Mouse (Mus musculus) cerebellum, adult 18-20 months (tissue): ENCODE data around the gene Exosc1.
"Not testable (repeated sequence)": the region's sequence is repeated elsewhere in the genome, so short reads cannot be mapped to it uniquely, and the experiment has no call there.

Source experiments
- DNase-seq, 2 experiments: peaks; one replicate each; pipeline ENCODE4 v3.0.0; 2021

Exosc1 gene

DNA sequence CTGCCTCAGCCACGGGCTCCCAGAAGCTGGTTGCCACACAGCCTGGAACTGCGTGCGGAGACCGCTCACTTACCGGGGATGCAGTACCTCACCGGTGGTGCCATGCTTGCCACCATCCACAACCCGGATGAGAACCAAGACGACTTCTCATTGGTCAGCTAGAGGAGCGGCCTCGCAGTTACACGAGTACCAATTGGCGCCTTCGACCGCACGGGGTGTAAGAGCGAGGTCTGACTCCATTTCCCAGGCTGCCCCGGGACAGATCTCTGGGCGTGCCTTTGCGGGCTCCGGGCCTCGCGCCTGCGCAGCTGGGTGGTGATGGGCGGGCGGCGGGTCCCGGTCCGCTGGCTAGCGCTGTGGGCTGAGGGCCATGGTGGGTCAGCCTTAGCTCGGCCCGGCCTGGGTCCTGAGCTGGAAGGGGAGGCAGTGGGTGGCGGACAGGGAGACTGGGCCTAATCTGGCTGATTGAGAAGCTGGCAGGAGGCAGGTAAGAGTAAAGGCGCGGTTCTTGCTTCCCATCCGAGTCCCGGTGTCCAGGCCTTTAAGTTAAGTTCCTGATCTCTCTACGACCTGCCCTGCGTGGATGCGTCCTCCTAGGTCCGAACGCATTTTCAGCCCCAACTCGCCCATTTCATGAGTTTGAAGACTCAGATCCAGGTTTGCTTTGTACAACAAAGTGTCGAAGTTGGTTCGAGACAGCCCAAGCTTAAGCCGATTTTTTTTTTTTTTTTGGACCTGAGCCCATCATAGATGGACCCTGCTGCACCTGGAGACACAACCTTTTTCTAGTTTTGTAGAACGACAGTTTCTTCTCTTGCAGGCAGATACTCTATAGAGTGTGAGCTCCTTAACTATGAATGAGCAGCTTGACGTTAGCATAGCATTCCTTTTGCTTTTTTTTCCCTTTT, at the start of gene Exosc1, which contains the start of gene Zdhhc16:
Gene Exosc1 (minus strand): TSS at position 245 of the 908 bp plus-strand sequence.
Gene Zdhhc16 (plus strand): TSS at position 302 of the 908 bp plus-strand sequence.
- DNase-seq: peak; percentile 98 to 99

DNA sequence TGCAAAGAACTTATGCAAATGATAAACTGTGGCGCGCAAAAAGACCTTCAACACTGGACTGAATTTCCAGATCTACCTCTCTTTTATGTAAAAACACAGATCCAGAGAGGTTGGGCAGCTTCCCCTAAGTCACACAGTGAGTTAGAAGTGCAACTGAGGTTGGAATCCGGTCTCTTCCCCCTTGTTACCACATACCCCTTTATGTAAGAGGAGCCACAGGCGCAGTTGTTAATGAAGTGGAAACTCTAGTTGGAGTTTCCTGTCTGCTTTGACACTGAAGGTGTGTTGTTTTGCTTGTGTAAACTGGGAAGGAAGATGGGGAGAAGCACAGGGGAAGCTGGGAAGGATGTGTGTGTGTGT, 49.5 kb upstream of the Exosc1 start:
- no peak for DNase-seq

DNA sequence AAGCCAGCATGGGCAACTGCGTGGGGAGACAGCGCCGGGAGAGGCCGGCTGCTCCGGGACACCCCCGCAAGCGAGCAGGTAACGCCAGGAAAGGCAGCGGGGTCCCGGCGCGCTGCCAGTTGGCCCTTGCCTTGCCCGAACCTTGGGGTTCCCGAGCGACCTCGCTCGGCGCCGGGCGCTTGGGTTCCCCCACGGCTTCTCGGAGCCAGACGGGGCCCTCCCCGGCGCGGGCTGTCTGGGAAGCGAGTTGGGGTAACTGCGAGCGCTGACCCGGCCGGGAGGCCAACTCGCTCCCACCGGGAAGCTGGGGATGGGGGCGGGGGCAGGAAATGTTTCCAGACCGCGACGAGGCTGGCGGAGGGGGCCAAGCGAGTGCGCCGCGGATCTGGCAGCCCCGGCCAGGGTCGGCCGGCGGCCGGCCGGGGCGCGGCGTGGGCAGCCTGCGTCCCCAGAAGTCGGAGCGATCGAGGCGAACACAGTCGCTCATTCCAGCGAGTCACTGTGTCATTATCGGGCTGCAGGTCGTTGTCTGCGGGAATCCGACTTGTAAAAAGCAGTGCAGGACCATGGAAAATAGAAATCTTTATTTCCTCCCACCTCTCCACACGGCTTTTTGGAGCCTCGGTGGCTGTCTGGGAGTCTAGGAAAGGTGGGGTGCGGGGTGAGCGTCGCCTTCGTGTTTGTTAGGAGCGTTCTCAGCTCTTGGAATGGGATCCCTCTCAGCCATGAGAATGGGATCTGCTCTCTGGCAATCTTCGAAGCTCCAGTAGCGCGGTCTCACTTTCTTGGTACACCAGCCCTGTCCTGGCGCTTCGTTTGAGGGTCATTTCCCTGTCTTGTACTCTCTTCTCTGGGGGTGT, 48.9 kb upstream of the Exosc1 start:
- peak; percentile 63 to 81 for DNase-seq

DNA sequence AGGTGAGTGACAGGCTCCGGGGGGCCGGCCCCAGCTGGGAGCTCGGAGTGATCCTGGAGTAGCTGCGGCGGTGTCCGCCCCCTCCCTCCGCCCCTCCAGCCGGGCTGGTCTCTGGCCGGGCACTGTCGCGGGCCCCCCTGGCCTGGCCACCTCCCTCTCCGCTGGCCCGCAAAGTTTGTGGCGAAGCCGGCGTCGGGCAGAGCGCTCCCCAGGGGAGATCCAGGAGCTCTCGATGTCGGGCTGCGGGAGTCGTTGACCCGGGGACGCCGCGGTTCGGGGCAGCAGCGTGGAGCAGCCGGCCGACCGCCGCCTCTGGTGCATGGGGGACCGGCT, 48.3 kb upstream of the Exosc1 start, which contains the start of gene Ubtd1:
Gene Ubtd1 (plus strand): TSS at position 169 of the 333 bp plus-strand sequence.
- no peak for DNase-seq

DNA sequence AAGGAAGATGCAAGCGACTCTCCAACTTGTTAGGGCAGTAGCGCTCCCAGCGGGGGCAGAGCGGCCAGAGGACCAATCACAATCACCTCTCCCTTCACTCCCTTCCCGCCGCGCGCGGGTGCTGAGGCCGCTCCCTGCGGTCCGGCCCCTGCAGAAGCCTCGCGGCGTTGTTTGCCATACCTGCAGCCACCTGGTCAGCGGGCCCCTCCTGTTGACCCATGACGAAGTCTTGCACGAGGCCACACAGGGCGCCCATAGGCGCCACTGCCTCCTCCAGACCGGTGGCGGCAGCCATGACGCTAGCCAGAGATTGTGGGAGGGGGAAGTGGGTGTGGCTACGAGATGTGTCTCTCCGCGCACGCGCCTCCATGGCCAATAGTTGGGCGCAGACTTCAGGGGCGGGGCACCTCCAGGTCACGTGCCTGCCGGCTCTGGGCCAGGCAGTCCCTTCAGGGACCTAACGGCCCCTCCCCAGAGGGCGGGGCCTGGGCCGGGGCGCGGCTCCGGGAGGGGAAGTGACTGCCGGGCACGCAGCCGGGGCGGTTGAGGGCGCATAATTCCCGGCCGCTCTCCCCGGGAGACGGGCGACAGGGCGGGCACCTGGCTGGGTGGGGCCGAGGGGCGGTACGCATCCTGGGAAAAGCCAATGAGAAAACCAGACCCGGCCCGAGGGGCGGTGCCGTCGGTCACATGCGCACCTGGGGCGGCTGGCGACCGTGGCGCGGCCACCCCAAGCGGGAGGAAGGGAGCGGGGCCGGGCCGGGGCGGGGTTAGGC, 47.8 kb upstream of the Exosc1 start, which contains the start of gene Mms19:
Gene Mms19 (minus strand): TSS at position 339 of the 776 bp plus-strand sequence.
- peak; percentile 99 for DNase-seq

DNA sequence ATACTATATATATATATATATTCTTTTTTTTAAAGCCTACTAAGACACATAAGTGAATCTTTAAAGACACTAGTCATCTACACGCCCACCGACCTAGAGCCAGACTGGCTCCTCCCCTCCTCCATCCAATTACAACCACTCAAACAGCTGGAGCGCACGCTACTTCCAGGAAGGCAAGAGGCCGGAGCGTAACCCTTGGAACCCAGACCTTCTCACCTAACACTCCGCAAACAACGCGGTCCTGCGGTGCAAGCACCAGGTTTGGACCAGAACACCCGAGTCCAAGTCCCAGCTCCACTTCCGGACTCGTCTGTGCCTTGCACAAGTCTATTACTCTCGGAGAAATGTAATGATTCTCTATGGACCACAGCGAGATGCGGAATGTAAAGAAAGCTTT, 47.2 kb upstream of the Exosc1 start:
- DNase-seq: no peak

DNA sequence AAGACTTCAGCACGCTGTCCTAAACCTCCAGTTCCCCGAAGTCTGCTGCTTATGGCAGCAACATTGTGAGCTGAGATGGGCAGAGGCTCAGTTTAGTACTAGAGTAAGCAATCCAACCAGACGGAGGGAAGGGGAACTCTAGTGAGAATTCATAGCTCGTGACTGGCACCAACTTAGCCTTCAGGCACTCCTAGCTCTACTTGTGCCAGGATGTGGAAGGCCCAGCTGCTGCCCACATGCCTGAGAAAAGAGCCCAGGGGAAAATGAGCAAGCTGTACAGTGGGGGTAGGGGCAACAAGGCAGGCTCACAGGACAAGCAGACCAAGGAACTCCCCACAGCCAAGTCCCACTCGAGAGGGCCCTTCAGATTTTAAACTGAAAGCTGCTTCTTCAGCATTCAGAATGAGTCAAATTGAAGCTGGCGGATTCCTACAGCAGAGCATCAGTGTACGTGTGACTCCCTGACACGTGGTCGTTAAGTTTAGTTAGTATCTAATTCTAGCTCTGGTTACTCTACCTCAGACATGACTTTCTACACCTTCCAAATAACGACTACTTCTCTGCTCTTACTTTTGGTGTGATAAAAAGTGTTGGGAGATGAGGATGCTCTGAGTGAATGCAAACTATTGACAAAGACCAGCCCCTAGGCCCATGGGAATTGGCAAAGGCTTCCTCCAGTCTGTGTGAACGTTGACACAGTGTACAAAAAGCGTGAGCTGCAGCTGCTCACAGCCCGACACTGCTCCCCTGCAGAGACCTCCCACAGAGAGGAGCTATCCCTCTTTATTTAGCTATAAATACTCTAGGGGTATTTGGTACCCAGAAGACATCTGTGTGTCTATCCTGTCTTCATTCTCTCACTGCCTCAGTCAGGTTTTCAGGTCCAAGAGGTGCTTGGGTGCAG, 40.9 kb upstream of the Exosc1 start:
- DNase-seq: no peak

DNA sequence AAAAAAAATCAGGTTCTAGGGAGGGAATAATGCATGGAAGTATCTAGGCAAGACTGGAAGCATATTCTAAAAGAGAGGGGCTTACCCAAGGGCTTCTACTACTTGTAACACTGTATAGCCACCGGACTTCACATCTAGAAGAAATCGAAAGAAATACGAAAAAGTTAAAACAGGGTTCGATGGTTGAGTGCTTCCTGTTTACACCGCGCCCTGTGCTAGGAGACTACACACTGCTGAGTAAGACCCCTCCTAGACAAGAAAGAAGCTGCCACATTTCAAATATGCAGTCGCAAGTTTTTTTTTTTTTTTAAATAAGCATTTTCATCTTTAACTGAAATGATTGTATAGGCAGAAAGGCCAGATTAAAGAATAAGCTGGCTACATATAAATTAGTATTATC, 36.4 kb upstream of the Exosc1 start:
- no peak for DNase-seq

DNA sequence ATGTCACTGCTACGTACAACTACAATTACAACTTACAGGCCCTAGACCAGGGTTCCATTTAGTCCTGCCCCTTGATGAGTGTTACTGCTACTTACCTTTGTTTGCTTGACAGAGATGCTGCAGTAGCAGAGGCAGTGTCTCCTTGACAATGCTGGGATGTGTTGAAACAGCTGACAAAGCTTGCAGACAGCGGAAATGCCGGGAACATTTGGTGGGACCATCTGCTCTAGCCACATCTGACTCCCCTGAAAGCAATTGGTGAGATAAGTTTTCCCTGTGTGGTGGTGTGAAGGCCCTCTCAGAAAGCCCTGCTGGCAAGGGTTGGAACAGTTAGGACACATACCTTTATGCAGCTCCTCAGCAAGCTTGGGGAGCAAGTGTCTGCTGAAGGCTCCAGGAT, 20.4 kb upstream of the Exosc1 start:
- no peak for DNase-seq

DNA sequence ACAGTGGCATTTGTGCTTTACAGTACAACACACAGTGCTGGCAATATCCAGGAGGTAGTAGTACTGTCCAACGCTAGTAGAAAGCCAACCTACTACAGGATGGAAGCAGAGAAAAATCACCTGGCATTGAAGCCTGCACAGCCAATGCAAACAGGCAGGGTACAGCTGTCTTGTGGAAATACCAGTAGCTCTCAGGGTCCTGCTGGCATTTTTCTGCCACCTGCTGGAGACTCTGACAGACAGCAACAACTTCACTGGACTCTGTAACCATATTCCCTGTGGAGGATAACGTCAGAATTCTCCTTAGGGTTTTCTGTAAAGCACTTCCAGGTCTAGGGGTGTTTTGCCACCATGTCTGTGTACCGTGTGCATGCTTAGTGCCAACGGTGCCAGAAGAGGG, 19.1 kb upstream of the Exosc1 start:
- DNase-seq: no peak

DNA sequence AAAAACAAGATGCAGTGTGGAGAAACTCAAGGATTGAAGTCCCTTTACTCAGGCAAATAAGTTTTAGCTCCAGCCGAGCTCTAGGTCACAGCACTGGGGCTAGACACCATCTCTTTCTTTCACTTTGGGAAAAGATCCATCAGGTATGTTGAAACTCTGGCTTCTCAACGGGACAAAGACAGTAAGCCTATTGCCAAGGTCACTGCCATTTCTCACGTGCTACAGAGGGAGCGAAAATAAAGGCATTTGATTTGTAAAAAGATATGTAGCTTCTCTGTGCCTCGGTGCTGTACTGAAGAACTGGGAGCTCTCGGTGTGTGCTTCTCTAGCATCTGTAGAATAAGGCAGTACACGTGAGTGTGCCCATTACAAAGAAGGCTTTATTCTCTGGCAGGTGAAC, 10.6 kb upstream of the Exosc1 start:
- DNase-seq: no peak

DNA sequence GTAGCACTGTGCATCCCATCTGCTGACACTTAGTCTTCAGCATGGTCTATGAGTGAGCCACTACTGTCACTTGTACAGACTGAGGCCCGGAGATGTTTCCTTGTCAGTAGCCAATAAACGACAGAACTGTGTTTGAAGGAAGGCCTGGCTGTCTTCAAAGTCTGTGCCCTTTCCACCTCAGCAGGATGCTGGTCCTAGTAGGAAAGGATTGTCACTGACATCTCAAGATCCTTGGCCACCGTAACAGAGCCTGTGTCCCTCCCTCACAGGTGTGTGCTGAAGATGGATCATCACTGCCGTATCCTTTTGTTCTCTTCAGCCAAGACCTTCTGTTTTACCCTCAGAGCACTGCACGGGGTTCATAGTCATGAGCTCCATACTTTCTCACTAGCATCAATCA, 5.3 kb upstream of the Exosc1 start:
- DNase-seq: no peak

DNA sequence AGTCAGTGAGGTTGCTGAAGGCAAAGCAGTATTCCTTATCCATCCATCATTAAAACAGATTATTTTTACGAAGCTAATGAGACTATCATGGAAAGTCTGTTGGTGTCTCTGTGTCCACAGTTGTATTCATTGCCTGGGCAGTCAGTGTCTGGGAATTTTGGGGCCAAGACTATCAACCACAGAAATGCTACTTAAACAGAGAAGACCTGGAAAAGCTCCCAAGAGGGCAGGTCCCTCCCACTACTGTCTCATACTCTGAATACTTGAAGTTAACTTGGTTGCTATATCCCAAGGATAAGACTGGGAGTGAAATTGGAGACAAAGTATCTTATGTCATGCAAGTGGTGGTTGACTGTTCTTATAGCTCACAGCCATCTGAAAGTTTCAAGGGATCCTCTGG, 2.7 kb upstream of the Exosc1 start:
- DNase-seq: no peak

DNA sequence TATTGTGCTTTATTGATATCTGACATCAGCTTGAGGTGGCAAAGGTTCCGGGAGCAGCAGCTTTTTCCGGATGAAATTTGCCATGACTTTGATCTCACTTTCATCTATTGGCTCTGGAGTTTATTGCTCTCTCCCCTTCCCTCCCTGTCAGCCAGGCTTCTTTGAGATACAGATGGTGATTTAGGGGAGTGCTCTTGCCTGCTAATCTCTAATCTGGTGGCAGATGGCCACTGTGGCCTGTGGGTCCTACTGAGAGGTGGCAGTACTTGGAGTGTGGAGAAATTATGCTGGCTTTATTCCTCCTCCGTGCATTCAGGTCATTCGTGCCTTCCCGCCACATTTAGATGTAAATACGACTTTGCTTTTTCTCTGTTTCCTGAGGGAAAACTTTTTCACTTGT, 901 bp upstream of the Exosc1 start:
- peak in 1 of 2 experiments; percentile 19 for DNase-seq

DNA sequence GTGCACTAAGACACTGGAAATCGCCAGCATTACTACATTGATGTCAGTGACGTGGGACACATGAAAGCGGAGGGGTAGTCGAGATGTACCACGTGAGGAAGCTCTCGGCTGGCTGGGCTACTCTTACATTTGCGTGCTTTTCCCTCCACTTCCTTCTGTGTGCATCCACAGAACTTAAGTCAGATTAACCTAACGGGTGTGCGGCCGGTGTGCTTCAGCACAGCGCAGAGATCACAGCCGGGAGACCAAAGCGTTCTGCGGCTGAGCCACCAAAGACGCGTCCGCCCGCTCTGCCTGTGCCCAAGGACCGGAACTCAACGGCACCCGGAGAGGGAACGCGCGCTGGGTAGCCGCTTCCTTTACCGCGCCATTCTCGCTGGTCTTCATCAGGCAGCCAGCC, 537 bp downstream of the Exosc1 start:
- no peak for DNase-seq

DNA sequence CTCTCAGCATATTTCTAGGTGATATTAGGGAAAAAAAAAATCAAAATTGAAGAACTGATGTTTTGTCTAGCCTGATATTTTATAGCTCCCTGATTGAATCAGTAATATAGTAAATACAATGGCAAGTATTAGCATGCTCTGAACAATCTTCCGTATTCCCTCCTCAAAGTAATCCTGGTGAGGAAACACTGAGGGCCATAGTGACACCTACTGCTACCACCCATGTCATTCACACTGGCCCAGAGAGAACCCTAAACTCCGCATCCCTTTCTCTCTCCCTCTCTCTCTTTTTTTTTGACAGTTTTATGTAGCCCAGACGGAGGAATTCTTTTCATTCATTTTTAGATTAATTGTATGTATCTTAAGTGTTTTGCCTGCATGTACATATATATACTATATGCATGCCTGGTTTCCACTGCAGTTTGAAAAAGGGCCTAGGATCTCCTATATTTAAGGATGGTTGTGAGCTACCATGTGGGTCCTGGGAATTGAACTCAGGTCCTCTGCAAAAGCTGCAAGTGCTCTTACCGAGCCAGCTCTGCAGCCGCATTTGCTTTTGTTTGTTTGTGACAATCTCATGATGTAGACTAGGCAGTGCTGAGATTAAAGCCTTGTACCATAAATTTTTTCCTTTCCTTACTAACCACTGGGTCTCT, 12.7 kb downstream of the Exosc1 start:
- DNase-seq: no peak

DNA sequence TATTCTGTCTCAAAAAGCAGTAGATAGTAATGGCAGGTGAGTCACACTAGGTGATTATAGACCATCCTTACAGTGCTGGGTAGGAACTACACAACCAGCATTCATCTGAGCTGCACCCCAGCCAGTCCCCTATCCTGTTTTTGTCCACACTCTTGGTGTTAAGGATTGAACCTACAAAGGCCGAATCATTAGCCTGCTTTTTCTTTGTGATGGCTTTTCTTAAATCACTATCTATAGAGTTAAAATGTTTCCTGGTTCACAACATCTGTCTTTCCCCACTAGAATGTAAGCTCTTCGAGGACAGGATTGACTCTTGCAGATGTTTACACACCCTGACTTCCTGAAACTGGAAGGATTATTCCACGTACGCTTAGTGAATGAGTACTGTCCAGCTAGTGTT, 13.8 kb downstream of the Exosc1 start:
- no peak for DNase-seq

DNA sequence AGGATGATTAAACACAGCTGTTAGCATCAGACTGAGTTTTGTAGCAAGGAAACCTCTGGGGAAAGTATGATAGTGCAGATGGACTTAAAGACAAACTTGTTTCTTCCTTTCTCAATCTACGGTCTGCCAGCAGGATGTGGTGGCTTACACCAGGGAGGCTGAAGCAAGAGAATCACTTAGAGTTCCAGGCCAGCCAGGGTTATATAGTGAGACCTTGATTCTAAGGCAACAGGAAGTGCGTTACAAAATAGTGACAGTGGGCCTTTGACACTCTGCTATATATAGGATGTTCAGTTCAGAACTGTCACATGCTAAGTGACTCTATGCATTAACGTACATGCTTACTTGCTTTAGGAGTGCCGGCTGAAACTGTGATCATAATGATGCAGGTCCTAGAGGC, 16.4 kb downstream of the Exosc1 start:
- DNase-seq: no peak

DNA sequence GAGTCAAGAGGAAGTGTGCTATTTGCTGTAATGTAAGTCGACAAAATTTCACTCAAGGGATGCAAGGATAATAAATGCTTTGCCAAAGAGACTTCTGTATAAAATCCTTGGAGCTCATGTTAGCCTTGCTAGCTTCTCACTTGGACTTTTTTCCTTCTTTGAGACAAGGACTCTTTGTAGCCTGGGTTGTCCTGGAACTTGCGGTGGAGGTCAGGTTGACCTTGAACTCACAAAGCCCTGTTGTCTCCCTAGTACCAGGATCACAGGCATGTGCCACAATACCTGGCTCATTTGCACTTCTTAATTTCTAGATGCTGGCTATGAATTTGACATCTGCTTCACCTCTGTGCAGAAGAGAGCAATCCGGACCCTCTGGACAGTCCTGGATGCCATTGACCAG, 17.9 kb downstream of the Exosc1 start:
- DNase-seq: no peak

DNA sequence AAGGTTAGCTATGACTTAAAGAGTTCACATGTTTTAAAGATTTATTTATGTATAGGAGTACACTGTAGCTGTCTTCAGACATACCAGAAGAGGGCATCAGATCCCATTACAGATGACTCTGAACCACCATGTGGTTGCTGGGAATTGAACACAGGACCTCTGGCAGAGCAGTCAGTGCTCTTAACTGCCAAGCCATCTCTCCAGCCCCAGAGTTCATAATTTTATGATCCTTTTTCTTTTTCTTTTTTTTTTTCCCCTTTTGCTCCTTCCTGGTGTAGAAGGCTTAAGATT, 18.7 kb downstream of the Exosc1 start:
- not testable (repeated sequence) for DNase-seq

DNA sequence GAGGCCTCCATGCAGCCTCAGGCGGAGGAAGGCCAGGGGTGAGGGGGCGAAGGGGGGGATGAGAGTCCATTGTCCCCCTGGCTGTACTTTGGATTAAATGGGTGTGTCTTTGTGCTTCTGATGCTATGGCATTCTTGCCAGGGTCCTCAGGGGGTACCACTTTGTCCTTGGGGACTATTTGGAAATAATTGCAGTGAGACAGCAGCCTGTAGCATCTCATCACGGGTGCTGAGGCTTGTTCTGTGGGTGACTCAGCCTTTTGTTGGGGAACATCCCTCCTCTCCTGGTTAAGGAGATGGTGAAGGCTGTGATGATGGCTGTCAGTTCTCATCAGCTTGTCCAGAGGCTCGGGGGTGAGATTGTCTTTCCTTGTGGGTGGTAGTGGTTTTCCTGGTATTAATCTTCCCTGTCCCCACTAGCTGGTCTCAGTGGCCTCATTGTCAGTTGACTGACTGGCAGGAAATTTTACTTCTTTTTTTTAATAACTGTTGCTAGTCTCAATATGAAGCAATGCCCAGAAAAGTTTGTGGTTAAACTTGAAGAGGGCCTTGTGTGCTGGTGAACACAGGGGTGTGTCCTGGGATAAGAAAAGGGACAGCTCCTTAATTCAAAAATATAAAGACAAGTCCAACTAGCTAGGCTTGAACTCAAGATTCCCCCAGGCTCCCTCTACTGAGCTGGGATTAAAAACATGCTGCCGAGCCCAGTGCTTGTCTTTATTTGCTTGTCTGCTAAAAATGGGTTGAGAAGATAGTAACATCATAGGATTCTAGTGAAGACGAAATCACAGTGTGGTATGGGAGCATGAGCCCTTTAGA, 19.2 kb downstream of the Exosc1 start:
- DNase-seq: no peak
